Mouse (Mus musculus): Measurements from ENCODE around the gene Klk4. TPM values are rescaled to one million over a fixed set of nuclear protein-coding genes. Genes with fewer than 3 reads are reported as not detected.

The Klk4 gene
- polyA plus RNA-seq, 1 experiment from 2014 or later, result not detected

Other genes starting within 250 kb of the Klk4 start
- not detected in 2 replicates for gene Ceacam18, start 246.5 kb upstream of the Klk4 start, polyA plus RNA-seq (2016; fragmentation: Nextera tagmentation; extraction: Ambion mirVana)
- 0.22 and 0.70 TPM in 2 replicates for gene Siglece, start 221.0 kb upstream of the Klk4 start, polyA plus RNA-seq (2016; fragmentation: Nextera tagmentation; extraction: Ambion mirVana)
- 15.4 and 15.7 TPM in 2 replicates for gene Ctu1, start 209.1 kb upstream of the Klk4 start, polyA plus RNA-seq (2016; fragmentation: Nextera tagmentation; extraction: Ambion mirVana)
- not detected in 2 replicates for gene Klk14, start 190.7 kb upstream of the Klk4 start, polyA plus RNA-seq (2016; fragmentation: Nextera tagmentation; extraction: Ambion mirVana)
- gene Klk13, start 168.6 kb upstream of the Klk4 start, polyA plus RNA-seq (2016; fragmentation: Nextera tagmentation; extraction: Ambion mirVana), result 0.11 and 0.31 TPM in 2 replicates
- not detected in 2 replicates for gene Klk12, start 112.3 kb upstream of the Klk4 start, polyA plus RNA-seq (2016; fragmentation: Nextera tagmentation; extraction: Ambion mirVana)
- gene Klk11, start 106.6 kb upstream of the Klk4 start, polyA plus RNA-seq (2016; fragmentation: Nextera tagmentation; extraction: Ambion mirVana), result not detected in 2 replicates
- gene Klk10, start 100.1 kb upstream of the Klk4 start, polyA plus RNA-seq (2016; fragmentation: Nextera tagmentation; extraction: Ambion mirVana), result 0.35 and 0.41 TPM in 2 replicates
- gene Klk9, start 89.3 kb upstream of the Klk4 start, polyA plus RNA-seq (2016; fragmentation: Nextera tagmentation; extraction: Ambion mirVana), result 0.14 and 0.19 TPM in 2 replicates
- gene Klk8, start 83.6 kb upstream of the Klk4 start, polyA plus RNA-seq (2016; fragmentation: Nextera tagmentation; extraction: Ambion mirVana), result 12.7 and 13.4 TPM in 2 replicates
- 0.10 TPM in 1 of 2 replicates, not detected in the other for gene Klk7, start 69.9 kb upstream of the Klk4 start, polyA plus RNA-seq (2016; fragmentation: Nextera tagmentation; extraction: Ambion mirVana)
- gene Klk6, start 56.7 kb upstream of the Klk4 start, polyA plus RNA-seq (2016; fragmentation: Nextera tagmentation; extraction: Ambion mirVana), result not detected in 2 replicates
- gene Klk5, start 39.2 kb upstream of the Klk4 start, polyA plus RNA-seq (2016; fragmentation: Nextera tagmentation; extraction: Ambion mirVana), result 0.28 TPM in 1 of 2 replicates, not detected in the other
- gene Klk15, start 52.6 kb downstream of the Klk4 start, polyA plus RNA-seq (2016; fragmentation: Nextera tagmentation; extraction: Ambion mirVana), result not detected in 2 replicates
- not detected in 2 replicates for gene Klk1b8, start 69.5 kb downstream of the Klk4 start, polyA plus RNA-seq (2016; fragmentation: Nextera tagmentation; extraction: Ambion mirVana)
- not detected in 2 replicates for gene Klk1b1, start 85.6 kb downstream of the Klk4 start, polyA plus RNA-seq (2016; fragmentation: Nextera tagmentation; extraction: Ambion mirVana)
- not detected in 2 replicates for gene Klk1b9, start 94.9 kb downstream of the Klk4 start, polyA plus RNA-seq (2016; fragmentation: Nextera tagmentation; extraction: Ambion mirVana)
- gene Klk1b11, start 114.7 kb downstream of the Klk4 start, polyA plus RNA-seq (2016; fragmentation: Nextera tagmentation; extraction: Ambion mirVana), result not detected in 2 replicates
- not detected in 2 replicates for gene Klk1b26, start 131.0 kb downstream of the Klk4 start, polyA plus RNA-seq (2016; fragmentation: Nextera tagmentation; extraction: Ambion mirVana)
- not detected in 2 replicates for gene Klk1b27, start 171.1 kb downstream of the Klk4 start, polyA plus RNA-seq (2016; fragmentation: Nextera tagmentation; extraction: Ambion mirVana)
- gene Klk1b21, start 221.2 kb downstream of the Klk4 start, polyA plus RNA-seq (2016; fragmentation: Nextera tagmentation; extraction: Ambion mirVana), result not detected in 2 replicates
- not detected in 2 replicates for gene Klk1b22, start 231.5 kb downstream of the Klk4 start, polyA plus RNA-seq (2016; fragmentation: Nextera tagmentation; extraction: Ambion mirVana)

All from limb, embryonic 12.5 days (tissue).